Mouse (Mus musculus): ENCODE measurements around the gene Dgat2l6. TPM values are rescaled to one million over a fixed set of nuclear protein-coding genes. Genes with fewer than 3 reads are reported as not detected.

The Dgat2l6 gene
- not detected in 2 replicates for polyA plus RNA-seq (2012; rRNA removed)

DNA sequence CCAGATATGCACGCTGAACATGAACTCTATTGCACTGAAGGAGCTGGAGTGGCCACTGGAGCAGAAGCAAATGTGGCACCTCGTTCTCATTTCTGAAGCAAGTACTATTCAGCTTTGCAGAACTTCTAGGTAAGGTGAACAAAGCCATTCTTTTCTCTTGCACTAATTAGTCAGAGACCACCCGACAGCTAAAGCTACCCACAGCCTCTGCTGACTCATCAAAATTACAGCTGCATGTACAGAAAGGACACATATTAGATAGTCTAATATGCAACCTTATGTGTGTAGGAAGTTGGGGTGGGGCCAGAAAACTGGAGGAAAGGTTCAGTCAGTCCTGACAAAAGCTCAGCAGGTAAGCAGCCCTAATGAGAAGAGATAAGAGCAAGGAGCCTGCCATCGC lies at the start of gene Dgat2l6:
Dgat2l6 (plus strand) TSS at position 368 of the 400 bp plus-strand sequence.

DNA sequence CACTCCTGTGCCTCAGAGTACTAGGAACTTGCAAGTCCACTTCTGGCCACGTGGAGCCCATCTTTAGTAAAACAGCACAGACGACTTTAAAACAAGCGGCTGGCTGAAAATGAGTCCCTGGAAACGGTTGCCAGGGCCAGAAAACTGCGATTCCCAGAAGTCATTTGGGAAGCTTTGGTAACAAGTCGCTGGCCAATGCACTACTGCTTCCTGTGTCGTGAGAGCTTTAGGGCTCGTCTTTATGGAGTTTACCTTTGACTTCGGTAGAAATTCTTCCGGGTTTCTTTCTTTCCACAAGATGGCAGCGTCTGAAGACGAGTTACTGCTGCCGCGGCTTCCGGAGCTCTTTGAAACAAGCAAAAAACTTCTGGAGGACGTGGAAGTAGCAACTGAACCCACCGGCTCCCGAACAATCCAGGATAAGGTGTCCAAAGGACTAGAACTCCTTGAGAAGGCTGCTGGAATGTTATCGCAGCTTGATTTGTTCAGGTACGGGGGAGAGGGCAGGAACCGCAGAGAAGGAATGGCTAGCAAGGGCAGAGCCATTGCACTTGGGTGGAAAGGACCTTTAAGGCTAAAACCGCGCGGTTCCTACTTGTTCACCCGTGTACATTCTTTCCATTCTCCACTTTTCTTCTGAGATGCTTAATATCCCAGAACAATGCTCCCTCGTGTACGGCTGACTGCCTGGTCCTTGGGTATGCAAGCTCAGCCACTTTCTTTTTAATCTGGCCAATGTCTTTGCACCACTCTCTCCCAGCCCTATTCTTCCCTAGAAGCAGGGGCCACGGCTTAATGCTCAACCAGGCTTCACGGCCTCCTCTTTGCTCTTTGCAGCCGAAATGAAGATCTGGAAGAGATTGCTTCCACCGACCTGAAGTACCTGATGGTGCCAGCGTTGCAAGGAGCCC lies 30.3 kb upstream of the Dgat2l6 start, which contains the start of gene Igbp1:
Igbp1 (plus strand) TSS at position 224 of the 911 bp plus-strand sequence.

DNA sequence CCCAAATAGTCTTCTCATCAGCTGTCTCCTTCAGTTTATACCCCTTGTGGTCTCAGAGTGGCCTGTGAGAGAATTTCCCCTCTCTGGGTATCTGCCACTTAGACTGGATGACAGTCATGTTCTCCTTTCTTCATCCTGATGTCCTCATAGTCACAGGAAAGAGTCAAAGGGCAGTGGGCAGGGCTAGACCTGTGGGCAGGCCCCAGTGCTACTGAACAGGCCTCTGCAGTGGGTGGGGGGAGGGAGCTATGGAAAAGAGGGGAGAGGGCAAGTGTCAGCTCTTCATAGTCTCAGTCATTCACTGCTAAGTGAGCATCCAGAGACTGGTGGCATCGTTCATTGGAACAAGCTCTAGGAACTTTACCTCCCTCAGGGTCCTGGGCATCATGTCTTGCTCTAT lies 47.3 kb downstream of the Dgat2l6 start, which contains the start of gene Awat1:
Awat1 (plus strand) TSS at position 301 of the 400 bp plus-strand sequence.

DNA sequence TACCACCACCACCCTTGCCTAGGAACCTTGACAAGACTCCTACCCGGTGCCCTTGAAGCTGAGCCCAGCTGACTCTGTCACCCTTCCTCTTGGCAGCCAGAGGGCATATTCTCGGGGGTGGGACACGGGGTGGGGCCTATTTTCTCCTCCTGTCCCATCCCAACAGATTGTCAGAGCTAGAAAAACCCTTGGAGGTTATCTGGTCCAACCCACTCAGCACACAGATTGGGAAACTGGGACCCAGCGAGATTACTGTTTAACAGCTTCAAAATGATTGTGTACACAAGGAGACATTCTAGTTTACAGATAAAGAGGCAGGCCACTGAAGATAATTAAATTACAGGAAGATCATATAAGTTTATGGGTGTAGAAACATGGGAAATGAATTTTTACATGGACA lies 70.2 kb downstream of the Dgat2l6 start, which contains the start of gene P2ry4:
P2ry4 (minus strand) TSS at position 79 of the 400 bp plus-strand sequence.

Other genes with a start within 250 kb of the Dgat2l6 start
- gene Otud6a, start 95.8 kb upstream of the Dgat2l6 start, polyA plus RNA-seq (2012; rRNA removed): not detected in 2 replicates
- gene Awat2, start 82.1 kb upstream of the Dgat2l6 start, polyA plus RNA-seq (2012; rRNA removed): 0.22 and 0.50 TPM in 2 replicates
- 11.4 and 16.9 TPM in 2 replicates for gene Igbp1, start 30.5 kb upstream of the Dgat2l6 start, polyA plus RNA-seq (2012; rRNA removed)
- gene Awat1, start 47.4 kb downstream of the Dgat2l6 start, polyA plus RNA-seq (2012; rRNA removed): not detected in 2 replicates
- 3.3 and 5.4 TPM in 2 replicates for gene P2ry4, start 70.0 kb downstream of the Dgat2l6 start, polyA plus RNA-seq (2012; rRNA removed)
- gene Arr3, start 80.7 kb downstream of the Dgat2l6 start, polyA plus RNA-seq (2012; rRNA removed): not detected in 2 replicates
- 1.3 TPM in 2 replicates for gene Kif4, start 100.9 kb downstream of the Dgat2l6 start, polyA plus RNA-seq (2012; rRNA removed)
- 13.6 and 16.0 TPM in 2 replicates for gene Pdzd11, start 101.7 kb downstream of the Dgat2l6 start, polyA plus RNA-seq (2012; rRNA removed)
- gene Gdpd2, start 205.0 kb downstream of the Dgat2l6 start, polyA plus RNA-seq (2012; rRNA removed): 1.5 and 3.4 TPM in 2 replicates
- gene Dlg3, start 242.9 kb downstream of the Dgat2l6 start, polyA plus RNA-seq (2012; rRNA removed): 13.5 and 16.7 TPM in 2 replicates